Mouse (Mus musculus): Measurements from ENCODE around the gene Cd209b.

The Cd209b gene

DNA sequence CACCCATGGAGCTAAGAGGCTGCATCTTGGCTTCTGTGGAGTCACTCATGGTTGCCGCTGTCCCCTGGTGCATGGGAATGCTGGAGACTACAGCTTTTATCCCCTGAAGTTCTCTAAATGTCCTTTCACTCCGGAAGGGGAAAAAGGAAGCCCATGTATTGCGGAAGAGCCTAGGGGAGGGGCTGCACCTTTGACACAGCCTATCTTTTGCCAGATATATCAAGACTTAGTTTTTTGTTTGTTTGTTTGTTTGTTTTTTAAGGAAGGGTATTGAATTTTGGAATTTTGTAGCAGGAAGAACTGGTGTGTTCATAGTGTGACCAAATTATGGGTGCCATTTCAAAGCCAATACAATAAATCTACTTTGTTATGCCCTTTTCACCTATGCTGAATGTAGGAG is at the start of gene Cd209b:
TSS of gene Cd209b (minus strand) at position 101 of the 400 bp plus-strand sequence.
- DNase-seq (ENCODE audit: extremely low spot score, low read depth, low spot score), result no peak

- DNase-seq (ENCODE audit: extremely low spot score, low read depth, low spot score), result no peak
Measured at GRCm38 (mm10) chr8:3956037-3956436, 29.4 kb upstream of the Cd209b start.

- DNase-seq (ENCODE audit: extremely low spot score, low read depth, low spot score), result no peak
Measured at GRCm38 (mm10) chr8:3954646-3955045, 28.0 kb upstream of the Cd209b start, which contains the start of gene Cd209c. Gene Cd209c (minus strand): TSS chr8:3954746.

GRCm38 (mm10) chr8:3940023-3940422 is 13.4 kb upstream of the Cd209b start:
- DNase-seq (ENCODE audit: extremely low spot score, low read depth, low spot score), result no peak

DNA sequence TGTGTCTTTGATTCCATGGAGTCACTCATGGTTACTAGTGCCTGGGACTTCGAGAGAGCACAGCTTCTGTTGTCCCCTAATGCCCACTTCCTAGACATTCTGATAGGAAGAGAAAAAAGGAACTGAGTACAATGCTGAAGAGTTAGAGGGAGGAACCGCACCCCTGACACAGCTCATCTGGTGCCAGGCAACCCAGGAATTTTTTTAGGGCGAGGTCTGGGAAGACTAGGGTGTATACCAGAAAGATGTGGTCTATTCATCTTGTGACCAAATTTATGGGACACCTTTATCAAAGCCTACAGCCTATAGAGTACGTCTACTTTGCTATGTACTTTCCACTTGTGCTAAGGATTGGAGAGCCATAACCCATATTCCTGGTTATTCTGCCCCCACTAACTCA is 48.2 kb downstream of the Cd209b start, which contains the start of gene Cd209d:
TSS of gene Cd209d (minus strand) at position 101 of the 400 bp plus-strand sequence.
- DNase-seq (ENCODE audit: extremely low spot score, low read depth, low spot score), result no peak

DNA sequence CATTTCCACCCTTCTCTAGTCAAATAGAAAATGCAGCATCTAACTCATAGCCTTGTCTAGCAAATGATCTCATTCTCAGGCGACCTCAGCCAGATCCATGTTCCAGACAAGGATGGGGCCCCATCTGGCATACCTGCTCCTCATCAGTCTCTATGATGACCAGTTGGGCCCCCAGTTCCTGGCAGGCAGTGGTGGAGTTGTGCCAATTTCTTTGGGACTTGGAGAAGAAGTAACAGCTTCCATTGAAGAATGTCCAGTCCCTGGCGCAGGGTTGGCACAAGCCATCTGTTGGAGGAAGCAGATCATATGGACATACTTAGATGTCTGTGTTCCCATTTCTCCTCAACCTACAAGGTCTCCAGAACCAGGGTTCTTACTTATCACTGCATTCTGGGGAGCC is 50.5 kb downstream of the Cd209b start:
- DNase-seq (ENCODE audit: extremely low spot score, low read depth, low spot score), result no peak

Data from hindlimb bud, embryonic 11.5 days (tissue).